Mouse (Mus musculus) liver, embryonic 14.5 days (tissue): ENCODE data around the gene Hirip3. TPM values are rescaled to one million over a fixed set of nuclear protein-coding genes. Genes with fewer than 3 reads are reported as not detected.
A peak's percentile ranks its signal among the peaks of the same experiment; 100 is the strongest.
"Not testable (repeated sequence)": the region's sequence is repeated elsewhere in the genome, so short reads cannot be mapped to it uniquely, and the experiment has no call there.

Experiments
- ATAC-seq: fragments of 200-750 bp; cut with Nextera tagmentation; 2 replicates; pipeline ENCODE4 v1.8.0; 2017; ENCODE audit warnings: moderate number of reproducible peaks, mild to moderate bottlenecking, moderate library complexity; ENCODE audit not compliant: insufficient read depth
- DNase-seq, 3 experiments: peaks; one replicate each; pipeline ENCODE4 v3.0.0-alpha.2; 2012 to 2013; ENCODE audit warnings: low read depth in 3 of 3, low spot score in 3 of 3
- H3K27ac ChIP-seq: fragments of 300-500 bp; sonication (generic); 2 replicates; pipeline ENCODE4 v1.5.1; 2014; ENCODE audit warnings: moderate library complexity, mild to moderate bottlenecking, control low read depth, inconsistent platforms
- H3K27me3 ChIP-seq: fragments of 300-500 bp; sonication (generic); 2 replicates; pipeline ENCODE4 v1.6.1; 2014; ENCODE audit warnings: mild to moderate bottlenecking, low read length, moderate library complexity; ENCODE audit not compliant: control insufficient read depth, insufficient read depth
- H3K36me3 ChIP-seq: fragments of 300-500 bp; sonication (generic); replicated peaks from 2 replicates; pipeline ENCODE4 v1.6.1; 2014; ENCODE audit warnings: low read depth; ENCODE audit not compliant: control insufficient read depth, insufficient read depth
- H3K4me1 ChIP-seq, 2 experiments: fragments of 200-500 bp in 1 of 2; fragments of 300-500 bp in 1 of 2; sonication (generic) in 1 of 2; replicated peaks; 2 replicates each; pipeline ENCODE4 v1.6.1; 2012 to 2014; ENCODE audit warnings: antibody characterized with exemption in 1 of 2, inconsistent platforms in 1 of 2, low read length in 1 of 2; ENCODE audit not compliant: control insufficient read depth in 2 of 2, insufficient read depth in 2 of 2
- H3K4me2 ChIP-seq: fragments of 300-500 bp; sonication (generic); 2 replicates; pipeline ENCODE4 v1.6.1; 2014; ENCODE audit warnings: low read depth, mild to moderate bottlenecking, control low read depth, moderate library complexity
- H3K4me3 ChIP-seq, 2 experiments: fragments of 200-500 bp in 1 of 2; fragments of 300-500 bp in 1 of 2; sonication (generic) in 1 of 2; 2 replicates each; pipeline ENCODE4 v1.5.1; 2012 to 2014; ENCODE audit warnings: low read depth in 2 of 2, low read length in 2 of 2, mild to moderate bottlenecking in 2 of 2, control low read depth in 1 of 2, inconsistent platforms in 1 of 2, moderate library complexity in 1 of 2; ENCODE audit not compliant: insufficient read depth in 1 of 2
- H3K9ac ChIP-seq: fragments of 300-500 bp; sonication (generic); replicated peaks from 2 replicates; pipeline ENCODE4 v1.6.1; 2014; ENCODE audit warnings: mild to moderate bottlenecking, control low read depth, moderate library complexity
- H3K9me3 ChIP-seq: fragments of 300-500 bp; sonication (generic); 2 replicates; pipeline ENCODE4 v1.6.1; 2016; ENCODE audit warnings: low read length, mixed read lengths; ENCODE audit not compliant: control insufficient read depth
- CTCF ChIP-seq: IDR thresholded peaks from 2 replicates; pipeline ENCODE4 v1.5.1; 2016; ENCODE audit warnings: antibody characterized with exemption, low read depth, control low read depth
- EP300 ChIP-seq: IDR thresholded peaks from 2 replicates; pipeline ENCODE4 v1.6.1; 2016; ENCODE audit warnings: antibody characterized with exemption, low read depth
- WGBS: fragments of 180-500 bp; shearing (Covaris S2); extraction: QIAGEN DNeasy Blood & Tissue Kit; methylation state at CpG from one replicate; pipeline ENCODE4 v1.1.7; 2014; ENCODE audit not compliant: insufficient replicate concordance; 5-methylcytosine and 5-hydroxymethylcytosine counted together
- polyA plus RNA-seq, 2 experiments: library from polyadenylated mRNA; depleted of rRNA in 1 of 2; stranded (reverse) in 1 of 2; unstranded in 1 of 2; fragments of >200 nt; fragmentation: Nextera tagmentation in 1 of 2; extraction: Ambion mirVana in 1 of 2; gene quantifications; 2 replicates each; pipeline versions ENCODE4 v1.2.1 to v1.2.3; 2012 to 2014

Gene Hirip3
- polyA plus RNA-seq, 2 experiments: 5.2 to 58.1 TPM

DNA sequence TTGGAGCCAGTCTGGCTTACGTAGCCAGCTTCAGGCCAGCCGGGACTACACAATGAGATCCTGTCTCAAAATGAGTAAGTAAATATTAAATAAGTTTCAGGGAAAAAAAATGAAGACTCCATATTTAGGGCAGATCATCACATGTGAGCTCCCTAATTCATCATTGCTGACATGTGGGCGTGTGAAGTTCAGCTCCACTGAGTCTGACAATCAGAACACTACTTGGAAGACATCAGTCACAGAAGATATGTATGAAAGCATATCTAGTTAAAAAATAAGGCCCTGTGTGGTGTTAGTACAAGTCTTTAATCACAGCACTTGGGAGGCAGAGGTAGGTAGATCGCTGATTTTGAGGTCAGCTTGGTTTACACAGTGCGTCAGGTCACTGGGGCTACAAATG is 25.5 kb downstream of the Hirip3 start:
- DNase-seq (no peak), ATAC-seq (no peak)
- Histone ChIP-seq H3K9me3 (no peaks in the 10 kb centered on the region), H3K4me2 (no peak overlapping the region), H3K36me3 (no peaks in the 10 kb centered on the region), H3K27me3 (no peaks in the 10 kb centered on the region), H3K9ac (no peak overlapping the region), H3K4me1 (peaks cover 15 to 22% of the 10 kb centered on the region in 2 experiments), H3K4me3 (no peak overlapping the region), H3K27ac (no peak overlapping the region)
- TF ChIP-seq CTCF: no peak
- TF ChIP-seq EP300: no peak
- WGBS: 80% methylated on average over 5 of the region's 5 CpGs

- Histone ChIP-seq H3K36me3 (no peaks in the 10 kb centered on the region), H3K9ac (no peak overlapping the region), H3K27me3 (no peaks in the 10 kb centered on the region), H3K9me3 (no peaks in the 10 kb centered on the region), H3K4me3 (no peak overlapping the region), H3K4me2 (no peak overlapping the region), H3K4me1 (peaks cover 8 to 9% of the 10 kb centered on the region in 2 experiments), H3K27ac (no peak overlapping the region)
- ATAC-seq: no peak
- 53% methylated on average over 7 of the region's 7 CpGs for WGBS
- no peak for TF ChIP-seq EP300
- peak; percentile 72 for TF ChIP-seq CTCF
- no peak for DNase-seq
These were observed 27.1 kb downstream of the Hirip3 start for GRCm38 (mm10) chr7:126888852-126889251.

DNA sequence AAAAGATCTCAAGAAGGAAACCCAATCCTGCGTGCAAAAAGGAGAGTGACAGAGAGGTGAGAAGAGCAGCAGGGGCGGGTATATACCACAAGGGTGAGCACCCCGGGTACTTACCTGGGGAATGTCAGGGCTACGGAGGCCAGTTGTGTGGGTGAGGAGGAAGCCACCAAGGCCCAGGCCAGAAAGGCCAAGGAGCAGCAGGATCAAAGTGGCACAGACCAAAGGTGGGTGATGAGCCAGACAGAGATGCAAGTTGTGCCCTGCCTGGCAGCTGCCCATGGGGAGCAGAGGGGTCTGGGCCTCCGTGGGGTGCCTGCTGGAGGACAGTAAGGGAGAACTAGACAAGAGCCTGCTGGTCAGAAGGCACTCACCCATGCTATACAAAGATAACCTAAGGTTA is 35.1 kb downstream of the Hirip3 start:
- no peaks in the 10 kb centered on the region for H3K27me3 ChIP-seq
- H3K9me3 ChIP-seq: no peaks in the 10 kb centered on the region
- peak overlapping the region; percentile 96 for H3K4me2 ChIP-seq
- peak overlapping the region; percentile 87; the same call in 1 of the 2 replicates for H3K9ac ChIP-seq
- no peak overlapping the region for H3K27ac ChIP-seq
- DNase-seq: no peak
- H3K4me3 ChIP-seq: no peak overlapping the region
- H3K4me1 ChIP-seq: peaks cover 4 to 10% of the 10 kb centered on the region in 2 experiments
- 66% methylated on average over 5 of the region's 5 CpGs for WGBS
- no peak for ATAC-seq
- H3K36me3 ChIP-seq: no peaks in the 10 kb centered on the region
- TF ChIP-seq EP300: no peak

- WGBS: 6% methylated on average over 16 of the region's 16 CpGs
These were observed 35.8 kb downstream of the Hirip3 start for GRCm38 (mm10) chr7:126897390-126898101.

DNA sequence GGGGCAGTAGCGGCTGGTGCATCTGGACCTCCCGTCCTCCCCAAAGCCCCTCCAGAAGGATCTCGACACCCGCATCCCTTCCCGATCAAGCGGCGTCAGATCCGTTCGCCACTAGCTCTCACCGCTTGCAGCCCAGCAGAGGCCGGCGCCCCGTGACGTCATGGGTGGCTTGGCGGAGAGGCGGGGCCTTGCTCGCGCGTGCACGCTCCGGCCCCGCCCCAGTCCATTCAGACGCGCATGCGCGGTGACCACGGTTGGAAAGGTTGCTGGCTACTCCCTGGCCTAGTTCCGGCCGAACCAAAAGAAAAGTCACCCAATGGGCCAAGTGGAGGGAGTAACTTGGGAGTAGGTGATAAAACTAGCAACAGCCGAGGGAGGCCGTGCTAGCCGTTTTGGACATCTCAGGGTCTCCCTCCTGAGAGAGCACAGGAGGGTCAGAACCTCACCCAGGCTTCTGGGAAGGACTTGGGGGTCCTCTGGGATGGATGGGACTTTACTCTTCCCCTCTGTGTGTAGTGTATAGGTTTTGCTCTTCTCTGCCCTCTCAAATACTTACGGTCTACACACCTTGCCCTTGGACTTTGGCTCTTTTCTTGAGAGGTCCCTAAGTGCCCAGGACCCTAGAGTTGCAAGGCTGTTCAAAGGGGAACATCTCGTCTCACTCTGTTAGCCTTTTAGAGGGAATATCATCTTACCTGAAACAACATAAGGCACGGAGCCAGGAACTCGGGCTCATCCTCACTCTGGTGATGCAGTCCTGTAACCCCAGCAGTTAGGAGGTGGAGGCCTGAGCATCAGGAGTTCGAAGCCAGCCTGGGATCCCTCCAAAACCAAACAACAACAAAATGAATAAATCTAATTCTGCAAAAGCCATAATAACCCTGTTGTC is 36.6 kb downstream of the Hirip3 start:
- 10% methylated on average over 37 of the region's 37 CpGs for whole genome bisulfite sequencing
- Histone ChIP-seq H3K9ac (peak overlapping the region; percentile 87), H3K4me2 (peak overlapping the region; percentile 96), H3K27me3 (no peaks in the 10 kb centered on the region), H3K36me3 (no peaks in the 10 kb centered on the region), H3K9me3 (no peaks in the 10 kb centered on the region), H3K27ac (peak overlapping the region; percentile 51), H3K4me1 (peaks cover 4 to 10% of the 10 kb centered on the region in 2 experiments), H3K4me3 (peak overlapping the region; percentile 76 to 78)
- TF ChIP-seq CTCF (no peak), EP300 (no peak)
- peak; percentile 94 for ATAC-seq
- DNase-seq: peak; percentile 84 to 85 (median 84)

More at GRCm38 (mm10) chr7:126897390-126898101, 35.8 kb downstream of the Hirip3 start:
- peak in 1 of 3 experiments; percentile 37 for DNase-seq
- H3K27ac ChIP-seq: peak overlapping the region; percentile 41
- peak overlapping the region; percentile 87 for H3K9ac ChIP-seq
- no peaks in the 10 kb centered on the region for H3K27me3 ChIP-seq
- no peaks in the 10 kb centered on the region for H3K36me3 ChIP-seq
- H3K9me3 ChIP-seq: no peaks in the 10 kb centered on the region
- peak; percentile 75 for ATAC-seq
- TF ChIP-seq EP300 (0 out of 2 replicates have a peak, but pooled peaks have one; percentile 11), CTCF (no peak)
- peaks cover 4 to 10% of the 10 kb centered on the region in 2 experiments for H3K4me1 ChIP-seq
- peak overlapping the region; percentile 96 for H3K4me2 ChIP-seq
- H3K4me3 ChIP-seq: peak overlapping the region; percentile 76 to 78

DNA sequence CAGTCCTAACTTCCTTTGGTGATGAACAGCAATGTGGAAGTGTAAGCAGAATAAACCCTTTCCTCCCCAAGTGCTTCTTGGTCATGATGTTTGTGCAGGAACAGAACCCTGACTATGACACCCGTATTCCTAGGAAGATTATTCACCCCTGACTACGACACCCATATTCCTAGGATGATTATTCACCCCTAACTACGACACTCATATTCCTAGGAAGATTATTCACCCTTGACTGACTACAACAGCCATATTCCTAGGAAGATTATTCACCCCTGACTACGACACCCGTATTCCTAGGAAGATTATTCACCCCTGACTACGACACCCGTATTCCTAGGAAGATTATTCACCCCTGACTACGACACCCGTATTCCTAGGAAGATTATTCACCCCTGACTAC is 38.0 kb downstream of the Hirip3 start:
- not testable (repeated sequence) for H3K4me2 ChIP-seq, H3K36me3 ChIP-seq, H3K4me3 ChIP-seq, ATAC-seq, H3K27me3 ChIP-seq, H3K9me3 ChIP-seq, DNase-seq, H3K27ac ChIP-seq, H3K4me1 ChIP-seq, H3K9ac ChIP-seq
- WGBS: 80% methylated on average over 7 of the region's 9 CpGs
